Mouse (Mus musculus): ENCODE results near the gene Serpinb13. TPM values are rescaled to one million over a fixed set of nuclear protein-coding genes. Genes with fewer than 3 reads are reported as not detected.

Serpinb13 gene
- polyA plus RNA-seq (2015; fragmentation: Nextera tagmentation; extraction: Ambion mirVana), result not detected in 2 replicates

DNA sequence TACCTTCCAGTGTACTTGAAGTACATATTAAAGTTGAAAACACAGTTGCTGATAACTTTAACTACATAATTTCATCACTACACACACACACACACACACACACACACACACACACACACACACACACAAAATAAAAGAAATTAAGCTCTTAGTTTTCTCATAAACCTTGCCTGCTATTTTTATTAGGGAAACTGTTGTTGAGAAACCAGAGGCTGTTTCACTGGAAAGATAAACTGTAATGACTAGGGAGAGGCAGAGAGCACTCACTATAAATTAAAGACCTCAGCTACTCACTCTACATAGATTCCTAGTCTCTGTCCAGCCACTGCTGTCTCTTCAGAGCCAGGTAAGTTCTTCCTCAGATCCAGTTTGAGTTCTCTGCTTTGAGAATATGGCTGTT is at the start of gene Serpinb13:
Serpinb13 (plus strand) TSS at position 301 of the 400 bp plus-strand sequence.
- Histone ChIP-seq H3K36me3 (no peaks in the 10 kb centered on the region), H3K4me3 (no peak within 1 kb of the TSS), H3K27me3 (no peaks in the 10 kb centered on the region), H3K4me1 (no peaks in the 10 kb centered on the region), H3K27ac (no peak within 1 kb of the TSS), H3K4me2 (no peak within 1 kb of the TSS), H3K9ac (no peak within 1 kb of the TSS), H3K9me3 (no peaks in the 10 kb centered on the region)
- ATAC-seq (ENCODE audit: borderline replicate concordance, extremely low read depth, low FRiP score, low TSS enrichment), result no peak

DNA sequence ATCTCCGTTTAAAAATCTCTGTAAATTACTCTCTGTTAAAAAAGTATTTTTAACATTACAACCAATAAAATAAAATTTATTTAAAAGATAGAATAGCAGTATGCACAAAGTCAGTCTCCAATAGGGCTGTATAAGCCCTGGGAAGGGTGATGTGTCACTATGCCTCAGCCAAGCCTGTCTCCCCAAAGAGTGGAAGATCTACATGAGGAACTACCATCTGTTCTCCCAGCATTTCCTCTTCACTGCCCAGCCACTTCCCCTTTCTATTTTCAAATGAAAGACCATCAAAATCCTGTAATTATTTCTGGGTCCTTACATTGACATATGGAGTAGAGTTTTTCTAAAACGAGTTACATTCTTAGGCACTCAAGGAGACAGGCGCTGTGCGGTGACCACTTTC is 48.8 kb upstream of the Serpinb13 start:
- no peaks in the 10 kb centered on the region for H3K4me1 ChIP-seq
- no peak overlapping the region for H3K27ac ChIP-seq
- no peak overlapping the region for H3K4me3 ChIP-seq
- 78% methylated on average over 4 of the region's 4 CpGs for WGBS
- H3K9ac ChIP-seq, result no peak overlapping the region
- no peak for ATAC-seq (ENCODE audit: borderline replicate concordance, extremely low read depth, low FRiP score, low TSS enrichment)
- no peak overlapping the region for H3K4me2 ChIP-seq
- no peaks in the 10 kb centered on the region for H3K36me3 ChIP-seq
- H3K9me3 ChIP-seq, result no peaks in the 10 kb centered on the region
- no peaks in the 10 kb centered on the region for H3K27me3 ChIP-seq

GRCm38 (mm10) chr1:106933658-106934057 is 47.1 kb upstream of the Serpinb13 start:
- no peaks in the 10 kb centered on the region for H3K36me3 ChIP-seq
- no peaks in the 10 kb centered on the region for H3K4me1 ChIP-seq
- no peak overlapping the region for H3K4me2 ChIP-seq
- H3K9ac ChIP-seq, result no peak overlapping the region
- H3K4me3 ChIP-seq, result no peak overlapping the region
- H3K27ac ChIP-seq, result no peak overlapping the region
- no peak for ATAC-seq (ENCODE audit: borderline replicate concordance, extremely low read depth, low FRiP score, low TSS enrichment)
- no peaks in the 10 kb centered on the region for H3K9me3 ChIP-seq
- no peaks in the 10 kb centered on the region for H3K27me3 ChIP-seq

GRCm38 (mm10) chr1:106934265-106934664 is 46.5 kb upstream of the Serpinb13 start, which contains the start of gene Serpinb12:
Gene Serpinb12, plus strand, starts transcription at chr1:106934449.
- Histone ChIP-seq H3K27ac (no peak within 1 kb of the TSS), H3K4me2 (no peak within 1 kb of the TSS), H3K36me3 (no peaks in the 10 kb centered on the region), H3K4me1 (no peaks in the 10 kb centered on the region), H3K4me3 (no peak within 1 kb of the TSS), H3K9ac (no peak within 1 kb of the TSS), H3K27me3 (no peaks in the 10 kb centered on the region), H3K9me3 (no peaks in the 10 kb centered on the region)
- no peak for ATAC-seq (ENCODE audit: borderline replicate concordance, extremely low read depth, low FRiP score, low TSS enrichment)
- 71% methylated on average over 6 of the region's 6 CpGs for WGBS

DNA sequence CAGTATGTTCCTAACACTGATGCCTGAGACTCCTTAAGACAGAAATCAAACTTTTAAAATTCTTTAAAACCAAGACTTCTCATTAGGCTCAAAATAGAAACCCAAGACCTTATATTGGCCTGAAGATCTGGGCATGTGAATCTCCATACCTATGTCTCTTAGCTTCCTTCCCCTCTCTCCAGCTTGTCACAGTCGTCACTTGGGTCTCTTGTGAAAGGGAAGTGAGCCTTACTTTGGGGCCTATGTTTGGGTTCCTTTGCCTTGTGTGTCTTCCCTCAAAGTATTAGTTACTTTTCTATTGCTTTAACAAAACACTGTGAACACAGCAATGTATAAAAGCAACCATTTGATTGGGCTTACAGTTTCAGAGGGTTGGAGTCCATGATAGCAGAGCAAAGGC is 33.6 kb upstream of the Serpinb13 start:
- ATAC-seq (ENCODE audit: borderline replicate concordance, extremely low read depth, low FRiP score, low TSS enrichment), result no peak

DNA sequence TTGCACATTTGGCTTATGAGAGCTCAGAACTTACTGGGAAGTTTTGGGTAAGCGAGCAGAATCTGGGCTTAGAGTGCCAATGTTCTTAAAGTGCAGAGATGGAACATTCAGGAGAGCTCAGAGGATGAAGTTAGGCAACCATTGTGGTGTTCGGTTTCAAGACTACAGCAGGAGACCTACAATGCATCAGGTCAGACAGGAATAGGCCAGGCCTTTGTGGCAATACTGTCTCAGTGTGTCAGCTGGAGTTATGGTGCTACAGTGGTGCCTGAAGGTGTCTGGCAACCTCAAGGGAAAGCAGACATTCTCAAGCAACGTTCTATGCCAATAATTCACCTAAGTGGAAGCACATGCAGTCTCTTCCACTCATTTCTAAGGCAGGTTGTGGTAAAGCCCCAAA is 20.8 kb upstream of the Serpinb13 start:
- H3K9me3 ChIP-seq, result no peaks in the 10 kb centered on the region
- no peak for ATAC-seq (ENCODE audit: borderline replicate concordance, extremely low read depth, low FRiP score, low TSS enrichment)
- no peak overlapping the region for H3K4me3 ChIP-seq
- no peak overlapping the region for H3K4me2 ChIP-seq
- no peaks in the 10 kb centered on the region for H3K36me3 ChIP-seq
- 76% methylated on average over 3 of the region's 3 CpGs for WGBS
- no peak overlapping the region for H3K9ac ChIP-seq
- no peaks in the 10 kb centered on the region for H3K4me1 ChIP-seq
- no peak overlapping the region for H3K27ac ChIP-seq
- no peaks in the 10 kb centered on the region for H3K27me3 ChIP-seq

More for the DNA sequence above, 33.6 kb upstream of the Serpinb13 start:
- H3K27me3 ChIP-seq, result no peaks in the 10 kb centered on the region
- no peaks in the 10 kb centered on the region for H3K9me3 ChIP-seq
- no peaks in the 10 kb centered on the region for H3K36me3 ChIP-seq
- H3K27ac ChIP-seq, result no peak overlapping the region
- WGBS, result 78% methylated on average over 1 of the region's 1 CpGs
- H3K9ac ChIP-seq, result no peak overlapping the region
- H3K4me1 ChIP-seq, result no peaks in the 10 kb centered on the region
- no peak overlapping the region for H3K4me3 ChIP-seq
- H3K4me2 ChIP-seq, result no peak overlapping the region

- Histone ChIP-seq H3K36me3 (no peaks in the 10 kb centered on the region), H3K9ac (no peak overlapping the region), H3K4me1 (no peaks in the 10 kb centered on the region), H3K4me3 (no peak overlapping the region), H3K4me2 (no peak overlapping the region), H3K9me3 (no peaks in the 10 kb centered on the region), H3K27me3 (no peaks in the 10 kb centered on the region), H3K27ac (no peak overlapping the region)
- no peak for ATAC-seq (ENCODE audit: borderline replicate concordance, extremely low read depth, low FRiP score, low TSS enrichment)
- WGBS, result 33% methylated on average over 3 of the region's 3 CpGs
Measured at GRCm38 (mm10) chr1:106961023-106961422, 19.8 kb upstream of the Serpinb13 start.

- Histone ChIP-seq H3K9me3 (no peaks in the 10 kb centered on the region), H3K4me2 (no peak overlapping the region), H3K27me3 (no peaks in the 10 kb centered on the region), H3K4me1 (no peaks in the 10 kb centered on the region), H3K9ac (no peak overlapping the region), H3K4me3 (no peak overlapping the region), H3K27ac (no peak overlapping the region), H3K36me3 (no peaks in the 10 kb centered on the region)
- 91% methylated on average over 1 of the region's 1 CpGs for WGBS
- ATAC-seq (ENCODE audit: borderline replicate concordance, extremely low read depth, low FRiP score, low TSS enrichment), result no peak
Measured at GRCm38 (mm10) chr1:106983092-106983491, 2.3 kb downstream of the Serpinb13 start.

- Histone ChIP-seq H3K27me3 (no peaks in the 10 kb centered on the region), H3K9me3 (no peaks in the 10 kb centered on the region), H3K4me3 (no peak overlapping the region), H3K4me2 (no peak overlapping the region), H3K36me3 (no peaks in the 10 kb centered on the region), H3K9ac (no peak overlapping the region), H3K27ac (no peak overlapping the region), H3K4me1 (no peaks in the 10 kb centered on the region)
- no peak for ATAC-seq (ENCODE audit: borderline replicate concordance, extremely low read depth, low FRiP score, low TSS enrichment)
- 71% methylated on average over 2 of the region's 2 CpGs for WGBS
Measured at GRCm38 (mm10) chr1:106983865-106984264, 3.1 kb downstream of the Serpinb13 start.

GRCm38 (mm10) chr1:107000424-107000823 is 19.6 kb downstream of the Serpinb13 start:
- no peaks in the 10 kb centered on the region for H3K27me3 ChIP-seq
- H3K9me3 ChIP-seq, result no peaks in the 10 kb centered on the region
- H3K4me2 ChIP-seq, result no peak overlapping the region
- no peaks in the 10 kb centered on the region for H3K36me3 ChIP-seq
- 30% methylated on average over 13 of the region's 13 CpGs for WGBS
- ATAC-seq (ENCODE audit: borderline replicate concordance, extremely low read depth, low FRiP score, low TSS enrichment), result peak; percentile 90
- no peak overlapping the region for H3K9ac ChIP-seq
- no peak overlapping the region; the same call in 1 of the 2 replicates for H3K27ac ChIP-seq
- H3K4me1 ChIP-seq, result 0 out of 2 replicates have a peak, but pooled peaks cover 3% of the 10 kb centered on the region
- H3K4me3 ChIP-seq, result no peak overlapping the region

- H3K4me1 ChIP-seq, result 0 out of 2 replicates have a peak, but pooled peaks cover 3% of the 10 kb centered on the region
Measured at GRCm38 (mm10) chr1:107001754-107002153, 21.0 kb downstream of the Serpinb13 start.

DNA sequence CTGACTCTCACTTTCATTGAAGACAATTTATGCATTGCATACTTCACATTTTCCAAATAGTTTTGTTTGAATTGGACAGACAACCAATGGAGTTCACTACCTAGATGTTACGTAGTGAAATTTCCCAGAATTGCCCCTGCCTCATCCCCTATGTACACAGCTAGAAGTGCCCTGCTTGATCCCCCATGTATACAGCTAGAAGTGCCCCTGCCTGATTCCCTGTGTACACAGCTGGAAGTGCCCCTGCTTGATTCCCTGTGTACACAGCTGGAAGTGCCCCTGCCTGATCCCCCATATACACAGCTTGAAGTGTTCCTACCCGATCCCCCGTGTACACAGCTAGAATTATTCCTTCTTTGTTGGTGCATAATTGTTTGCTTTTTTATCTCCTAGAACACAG is 25.5 kb downstream of the Serpinb13 start:
- Histone ChIP-seq H3K4me2 (no peak overlapping the region), H3K36me3 (no peaks in the 10 kb centered on the region), H3K4me3 (no peak overlapping the region), H3K27ac (no peak overlapping the region), H3K9me3 (no peaks in the 10 kb centered on the region), H3K4me1 (no peaks in the 10 kb centered on the region), H3K27me3 (no peaks in the 10 kb centered on the region), H3K9ac (no peak overlapping the region)
- 50% methylated on average over 3 of the region's 3 CpGs for WGBS
- no peak for ATAC-seq (ENCODE audit: borderline replicate concordance, extremely low read depth, low FRiP score, low TSS enrichment)

More at GRCm38 (mm10) chr1:107001754-107002153, 21.0 kb downstream of the Serpinb13 start:
- Histone ChIP-seq H3K4me3 (no peak overlapping the region), H3K27ac (no peak overlapping the region), H3K27me3 (no peaks in the 10 kb centered on the region), H3K9me3 (no peaks in the 10 kb centered on the region), H3K9ac (no peak overlapping the region), H3K4me2 (no peak overlapping the region), H3K36me3 (no peaks in the 10 kb centered on the region)
- ATAC-seq (ENCODE audit: borderline replicate concordance, extremely low read depth, low FRiP score, low TSS enrichment), result no peak
- 72% methylated on average over 2 of the region's 2 CpGs for WGBS

DNA sequence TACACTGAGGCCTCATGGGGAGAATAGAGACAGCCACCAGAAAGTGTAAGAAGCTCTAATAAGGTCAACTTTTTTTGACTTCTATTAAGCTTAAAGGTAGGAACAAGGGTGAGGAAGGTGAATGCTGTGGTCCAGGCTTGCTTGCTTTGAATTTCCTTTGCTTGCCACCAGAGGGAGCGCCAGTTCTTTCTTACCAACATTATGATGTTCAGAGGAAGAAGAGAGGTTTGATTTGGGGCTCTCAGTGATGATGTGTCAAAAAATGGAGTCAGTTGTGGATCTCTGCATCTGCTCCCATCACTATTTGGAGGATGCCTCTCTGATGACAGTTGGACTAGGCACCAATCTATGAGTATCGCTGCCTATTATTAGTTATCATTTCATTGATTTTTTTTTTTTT is 33.7 kb downstream of the Serpinb13 start:
- ATAC-seq (ENCODE audit: borderline replicate concordance, extremely low read depth, low FRiP score, low TSS enrichment), result no peak

More for the DNA sequence above, 33.7 kb downstream of the Serpinb13 start:
- H3K4me1 ChIP-seq, result no peaks in the 10 kb centered on the region
- no peaks in the 10 kb centered on the region for H3K27me3 ChIP-seq
- no peaks in the 10 kb centered on the region for H3K36me3 ChIP-seq
- 37% methylated on average over 2 of the region's 2 CpGs for WGBS
- H3K4me2 ChIP-seq, result no peak overlapping the region
- H3K9me3 ChIP-seq, result no peaks in the 10 kb centered on the region
- H3K9ac ChIP-seq, result no peak overlapping the region
- no peak overlapping the region for H3K4me3 ChIP-seq
- H3K27ac ChIP-seq, result no peak overlapping the region

Data from lung, embryonic 15.5 days (tissue).